Mouse (Mus musculus): Measurements from ENCODE around the gene Gm3173. TPM values are rescaled to one million over a fixed set of nuclear protein-coding genes. Genes with fewer than 3 reads are reported as not detected.
"Not testable (repeated sequence)": the region's sequence is repeated elsewhere in the genome, so short reads cannot be mapped to it uniquely, and the experiment has no call there.

Gm3173 gene
- 0.55 TPM in 1 of 2 replicates, not detected in the other for polyA plus RNA-seq (2016; fragmentation: Nextera tagmentation; extraction: Ambion mirVana)

DNA sequence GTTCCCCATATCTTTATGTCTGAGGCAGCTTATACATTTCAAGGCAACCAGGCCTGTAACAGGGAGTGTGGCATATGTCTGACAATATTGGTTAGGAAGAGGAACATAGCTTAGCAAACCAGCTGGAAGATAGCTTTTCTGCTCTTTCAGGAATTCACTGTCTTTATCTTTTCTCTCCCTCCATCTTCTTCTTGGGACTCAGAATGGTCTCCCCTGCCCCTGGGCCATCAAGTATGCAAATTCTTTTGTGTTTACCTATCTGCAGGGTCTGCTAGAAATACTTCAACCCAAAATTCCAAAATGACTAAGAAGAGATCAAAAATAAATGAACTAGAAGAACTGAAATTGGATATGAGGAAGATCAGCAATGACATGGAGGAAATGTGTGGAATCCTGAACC is at the start of gene Gm3173:
Gm3173 (plus strand) TSS at position 301 of the 400 bp plus-strand sequence.
- H3K4me3 ChIP-seq; H3K9me3 ChIP-seq (replicated peaks); H3K36me3 ChIP-seq; H3K27ac ChIP-seq (replicated peaks); DNase-seq (ENCODE audit: low spot score); H3K27me3 ChIP-seq (ENCODE audit: low read depth, poor library complexity, severe bottlenecking); H3K4me1 ChIP-seq: not testable (repeated sequence)

- not testable (repeated sequence) for H3K36me3 ChIP-seq; DNase-seq (ENCODE audit: low spot score); H3K4me3 ChIP-seq; H3K4me1 ChIP-seq; H3K27me3 ChIP-seq (ENCODE audit: low read depth, poor library complexity, severe bottlenecking); H3K27ac ChIP-seq (replicated peaks); H3K9me3 ChIP-seq (replicated peaks)
Observed at GRCm38 (mm10) chr14:4385606-4386005, 45.2 kb upstream of the Gm3173 start.

- not testable (repeated sequence) for H3K9me3 ChIP-seq (replicated peaks); H3K36me3 ChIP-seq
- 97% methylated on average over 4 of the region's 6 CpGs for WGBS
Observed at GRCm38 (mm10) chr14:4392841-4393530, 37.8 kb upstream of the Gm3173 start.

GRCm38 (mm10) chr14:4397226-4397625 is 33.6 kb upstream of the Gm3173 start, which contains the start of gene Gm3159:
Gm3159 (plus strand) TSS chr14:4397526.
- H3K27me3 ChIP-seq (ENCODE audit: low read depth, poor library complexity, severe bottlenecking): not testable (repeated sequence)
- WGBS: 81% methylated on average over 2 of the region's 3 CpGs

More at GRCm38 (mm10) chr14:4392841-4393530, 37.8 kb upstream of the Gm3173 start:
- not testable (repeated sequence) for DNase-seq (ENCODE audit: low spot score); H3K27ac ChIP-seq (replicated peaks); H3K4me3 ChIP-seq; H3K4me1 ChIP-seq; H3K27me3 ChIP-seq (ENCODE audit: low read depth, poor library complexity, severe bottlenecking)

DNA sequence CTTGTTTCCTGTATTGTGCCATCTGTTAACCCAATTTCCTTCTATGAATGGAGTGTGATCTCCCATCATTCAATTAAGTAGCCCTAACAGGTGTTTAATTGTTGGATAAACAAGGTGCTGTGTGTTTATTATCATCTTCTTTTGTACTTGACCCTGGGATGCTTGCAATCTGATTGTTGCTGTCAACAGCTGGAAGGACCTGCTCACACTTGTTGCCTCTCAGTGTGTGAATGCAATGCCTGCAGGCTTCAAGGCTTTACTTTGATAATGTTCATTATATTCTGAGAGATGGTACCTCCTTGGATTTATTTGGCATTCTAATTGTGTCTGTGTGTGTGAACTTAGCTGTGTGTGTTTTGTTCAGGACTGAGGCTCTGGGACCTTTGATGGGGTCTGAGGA is 32.2 kb upstream of the Gm3173 start:
- not testable (repeated sequence) for H3K4me3 ChIP-seq; DNase-seq (ENCODE audit: low spot score); H3K27me3 ChIP-seq (ENCODE audit: low read depth, poor library complexity, severe bottlenecking); H3K9me3 ChIP-seq (replicated peaks); H3K4me1 ChIP-seq; H3K36me3 ChIP-seq; H3K27ac ChIP-seq (replicated peaks)

More at GRCm38 (mm10) chr14:4397226-4397625, 33.6 kb upstream of the Gm3173 start, which contains the start of gene Gm3159:
- not testable (repeated sequence) for H3K9me3 ChIP-seq (replicated peaks); H3K36me3 ChIP-seq; H3K4me3 ChIP-seq; DNase-seq (ENCODE audit: low spot score); H3K27ac ChIP-seq (replicated peaks); H3K4me1 ChIP-seq

- not testable (repeated sequence) for H3K9me3 ChIP-seq (replicated peaks); H3K27me3 ChIP-seq (ENCODE audit: low read depth, poor library complexity, severe bottlenecking); H3K36me3 ChIP-seq; DNase-seq (ENCODE audit: low spot score); H3K27ac ChIP-seq (replicated peaks); H3K4me3 ChIP-seq; H3K4me1 ChIP-seq
- WGBS: 93% methylated on average over 5 of the region's 5 CpGs
Observed at GRCm38 (mm10) chr14:4400115-4400789, 30.5 kb upstream of the Gm3173 start.

DNA sequence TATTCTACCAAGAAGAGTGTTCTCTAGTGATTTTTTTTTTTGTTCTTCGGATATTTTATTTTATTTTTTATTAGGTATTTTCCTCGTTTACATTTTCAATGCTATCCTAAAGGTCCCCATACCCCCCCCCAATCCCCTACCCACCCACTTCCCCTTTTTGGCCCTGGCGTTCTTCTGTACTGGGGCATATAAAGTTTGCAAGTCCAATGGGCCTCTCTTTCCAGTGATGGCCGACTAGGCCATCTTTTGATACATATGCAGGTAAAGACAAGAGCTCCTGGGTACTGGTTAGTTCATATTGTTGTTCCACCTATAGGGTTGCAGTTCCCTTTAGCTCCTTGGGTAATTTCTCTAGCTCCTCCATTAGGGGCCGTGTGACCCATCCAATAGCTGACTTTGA is 29.5 kb upstream of the Gm3173 start:
- not testable (repeated sequence) for H3K4me1 ChIP-seq; H3K27ac ChIP-seq (replicated peaks); H3K36me3 ChIP-seq; DNase-seq (ENCODE audit: low spot score); H3K4me3 ChIP-seq; H3K27me3 ChIP-seq (ENCODE audit: low read depth, poor library complexity, severe bottlenecking); H3K9me3 ChIP-seq (replicated peaks)
- WGBS: 80% methylated on average over 5 of the region's 5 CpGs

DNA sequence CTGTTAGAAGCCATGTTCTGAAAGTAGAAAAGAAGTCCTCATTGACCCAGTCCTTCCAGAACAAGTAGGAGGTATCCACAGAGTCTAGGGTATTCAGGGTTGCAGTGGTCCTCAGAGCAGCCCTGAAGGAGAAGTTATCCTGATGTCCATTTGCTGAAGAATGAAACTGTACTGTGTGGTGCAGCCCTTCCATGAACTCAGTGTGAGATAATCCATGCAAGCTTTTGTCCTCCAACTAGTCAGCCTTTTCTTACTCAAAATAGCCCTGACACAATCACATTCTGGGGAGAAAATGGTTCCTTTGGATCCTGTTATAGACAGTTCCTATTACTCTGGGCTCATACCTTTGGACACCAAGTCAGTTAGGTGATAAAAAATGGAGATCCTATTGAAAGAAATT is 27.0 kb upstream of the Gm3173 start:
- not testable (repeated sequence) for H3K36me3 ChIP-seq; H3K4me3 ChIP-seq; H3K9me3 ChIP-seq (replicated peaks); DNase-seq (ENCODE audit: low spot score); H3K27me3 ChIP-seq (ENCODE audit: low read depth, poor library complexity, severe bottlenecking); H3K27ac ChIP-seq (replicated peaks); H3K4me1 ChIP-seq

GRCm38 (mm10) chr14:4409939-4410338 is 20.9 kb upstream of the Gm3173 start:
- not testable (repeated sequence) for H3K36me3 ChIP-seq; H3K4me1 ChIP-seq; H3K4me3 ChIP-seq; H3K9me3 ChIP-seq (replicated peaks); H3K27ac ChIP-seq (replicated peaks); DNase-seq (ENCODE audit: low spot score); H3K27me3 ChIP-seq (ENCODE audit: low read depth, poor library complexity, severe bottlenecking)
- WGBS: 87% methylated on average over 1 of the region's 1 CpGs

- peak within 1 kb of the TSS; percentile 77 for H3K27ac ChIP-seq (replicated peaks)
- H3K9me3 ChIP-seq (replicated peaks); H3K36me3 ChIP-seq; H3K27me3 ChIP-seq (ENCODE audit: low read depth, poor library complexity, severe bottlenecking); H3K4me1 ChIP-seq: not testable (repeated sequence)
- under 1% methylated on average over 25 of the region's 59 CpGs for WGBS
- H3K4me3 ChIP-seq: peak within 1 kb of the TSS; percentile 59
- DNase-seq (ENCODE audit: low spot score): peak; percentile 44
Observed at GRCm38 (mm10) chr14:4414965-4415835, 15.6 kb upstream of the Gm3173 start, which contains the start of gene Gm3164. Gm3164 (plus strand) TSS chr14:4415448.

DNA sequence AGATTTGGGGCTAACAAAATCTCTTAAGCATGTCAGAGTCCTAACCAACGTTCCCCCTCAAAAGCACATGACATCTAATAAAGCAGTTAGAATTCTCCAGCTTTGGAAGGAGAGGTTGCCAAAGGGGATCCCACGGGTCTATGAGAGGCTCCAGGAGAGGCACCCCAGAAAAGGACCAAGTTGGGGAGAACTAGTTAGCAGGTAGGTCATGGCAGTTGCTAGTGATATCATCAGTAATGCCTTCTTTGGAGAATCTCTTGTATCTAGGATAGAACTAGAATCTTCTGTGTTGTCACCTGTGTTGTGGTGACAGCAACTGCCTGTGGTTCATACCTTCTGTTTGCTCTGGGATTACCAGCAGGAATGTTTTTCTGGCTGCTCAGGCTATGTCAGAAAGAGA is 50.7 kb downstream of the Gm3173 start, which contains the start of gene Gm3182:
Gm3182 (plus strand) TSS at position 301 of the 400 bp plus-strand sequence.
- H3K27me3 ChIP-seq (ENCODE audit: low read depth, poor library complexity, severe bottlenecking); H3K36me3 ChIP-seq; H3K27ac ChIP-seq (replicated peaks); H3K9me3 ChIP-seq (replicated peaks); DNase-seq (ENCODE audit: low spot score); H3K4me1 ChIP-seq; H3K4me3 ChIP-seq: not testable (repeated sequence)
- WGBS: 90% methylated on average over 1 of the region's 2 CpGs

GRCm38 (mm10) chr14:4499425-4499824 is 68.6 kb downstream of the Gm3173 start:
- H3K27me3 ChIP-seq (ENCODE audit: low read depth, poor library complexity, severe bottlenecking); H3K4me1 ChIP-seq; H3K27ac ChIP-seq (replicated peaks); H3K36me3 ChIP-seq; H3K9me3 ChIP-seq (replicated peaks): not testable (repeated sequence)
- WGBS: 3% methylated on average over 20 of the region's 25 CpGs
- peak overlapping the region; percentile 49 for H3K4me3 ChIP-seq
- peak; percentile 13 for DNase-seq (ENCODE audit: low spot score)

- not testable (repeated sequence) for H3K4me1 ChIP-seq; H3K9me3 ChIP-seq (replicated peaks); H3K4me3 ChIP-seq; H3K27me3 ChIP-seq (ENCODE audit: low read depth, poor library complexity, severe bottlenecking); DNase-seq (ENCODE audit: low spot score); H3K36me3 ChIP-seq; H3K27ac ChIP-seq (replicated peaks)
- WGBS: no CpG with 5 or more reads among the region's 2 CpGs
Observed at GRCm38 (mm10) chr14:4555105-4555504, 124.3 kb downstream of the Gm3173 start, which contains the start of gene Gm3047. Gm3047 (plus strand) TSS chr14:4555405.
